Mouse (Mus musculus): ENCODE results near the gene Ptger4.

DNA sequence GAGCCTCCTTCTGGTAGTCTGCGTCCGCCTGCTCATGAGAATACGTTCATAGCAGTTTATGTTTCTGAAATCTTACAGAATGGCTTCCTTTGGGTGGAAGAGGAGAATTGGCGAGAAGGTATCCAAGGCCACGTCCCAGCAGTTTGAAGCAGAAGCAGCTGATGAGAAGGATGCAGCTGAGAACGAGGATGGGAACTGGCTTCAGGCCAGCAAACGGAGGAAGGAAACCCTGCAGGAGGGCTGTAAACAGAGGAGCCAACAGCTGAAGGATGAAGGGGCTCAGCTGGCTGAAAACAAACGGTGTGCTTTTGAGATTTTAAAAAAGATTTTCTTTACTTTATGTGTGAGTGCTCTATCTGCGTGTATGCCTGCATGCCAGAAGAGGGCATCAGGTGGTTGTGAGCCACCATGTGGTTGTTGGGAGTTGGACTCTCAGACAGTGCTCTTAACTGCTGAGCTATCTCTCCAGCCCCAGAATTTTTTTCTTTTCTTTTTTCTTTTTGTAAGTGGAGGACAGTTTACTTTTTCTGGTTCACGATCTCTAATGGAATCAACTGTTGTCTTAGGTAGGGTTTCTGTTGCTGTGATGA is 54.4 kb downstream of the Ptger4 start:
- TF ChIP-seq POLR2A (IDR thresholded peaks at IDR 0.05; ENCODE audit: low read depth, low read length) (no peak), CTCF (IDR thresholded peaks at IDR 0.05; ENCODE audit: extremely low read depth, insufficient read depth, insufficient read length, insufficient replicate concordance) (no peak)

Measured in spleen, adult 2 months (tissue).